Mouse (Mus musculus): ENCODE measurements around the gene Klhl24. TPM values are rescaled to one million over a fixed set of nuclear protein-coding genes. Genes with fewer than 3 reads are reported as not detected.

The Klhl24 gene
- polyA plus RNA-seq (2014; fragmentation: Illumina TruSeq; extraction: RNeasy Lipid Tissue Mini Kit (QIAGEN cat#74804); ENCODE audit: low read depth, low replicate concordance) = 81.2 TPM

DNA sequence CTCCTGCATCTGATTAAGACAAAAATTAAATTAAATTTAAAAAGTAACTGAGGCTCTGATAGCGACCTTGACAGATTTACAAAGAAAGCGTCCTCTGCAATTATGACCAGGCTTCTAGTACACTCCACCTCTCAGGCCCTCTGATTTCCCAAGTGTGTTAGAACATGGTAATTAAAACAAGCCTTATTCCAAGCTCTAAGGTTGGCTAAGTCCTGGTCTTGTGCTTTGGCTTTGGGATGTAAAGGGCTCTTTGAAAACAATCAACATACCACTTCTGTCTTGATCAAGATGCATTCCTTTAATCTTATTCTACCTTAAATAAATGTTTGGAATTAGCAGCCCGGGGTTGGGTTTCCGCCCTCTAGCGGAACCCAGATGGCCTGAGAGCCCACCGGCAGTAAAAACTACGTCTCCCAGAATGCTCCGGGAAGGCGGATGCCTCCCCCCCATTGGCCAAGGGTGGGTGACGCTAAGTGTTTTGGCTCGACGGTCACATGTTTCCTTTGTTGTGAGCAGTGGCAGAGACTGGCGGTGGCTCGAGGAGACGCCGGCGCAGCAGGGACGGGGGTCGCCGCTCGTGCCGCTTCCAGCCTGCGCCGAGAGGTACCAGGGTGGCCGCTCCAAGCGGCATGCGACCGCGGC, at the start of gene Klhl24:
TSS of gene Klhl24 (plus strand) at position 474 of the 642 bp plus-strand sequence.

GRCm38 (mm10) chr16:20140772-20141531, 43.6 kb downstream of the Klhl24 start, which contains the start of gene Yeats2:
Gene Yeats2, plus strand, starts transcription at chr16:20141063.

Other genes starting within 250 kb of the Klhl24 start
- 3.0 TPM for gene Klhl6, start 114.5 kb upstream of the Klhl24 start, polyA plus RNA-seq (2014; fragmentation: Illumina TruSeq; extraction: RNeasy Lipid Tissue Mini Kit (QIAGEN cat#74804); ENCODE audit: low read depth, low replicate concordance)
- 27.4 TPM for gene Yeats2, start 43.5 kb downstream of the Klhl24 start, polyA plus RNA-seq (2014; fragmentation: Illumina TruSeq; extraction: RNeasy Lipid Tissue Mini Kit (QIAGEN cat#74804); ENCODE audit: low read depth, low replicate concordance)
- gene Map6d1, start 143.8 kb downstream of the Klhl24 start, polyA plus RNA-seq (2014; fragmentation: Illumina TruSeq; extraction: RNeasy Lipid Tissue Mini Kit (QIAGEN cat#74804); ENCODE audit: low read depth, low replicate concordance) = not detected
- 53.0 TPM for gene Parl, start 204.8 kb downstream of the Klhl24 start, polyA plus RNA-seq (2014; fragmentation: Illumina TruSeq; extraction: RNeasy Lipid Tissue Mini Kit (QIAGEN cat#74804); ENCODE audit: low read depth, low replicate concordance)
- 0.60 TPM for gene Cyp2ab1, start 227.9 kb downstream of the Klhl24 start, polyA plus RNA-seq (2014; fragmentation: Illumina TruSeq; extraction: RNeasy Lipid Tissue Mini Kit (QIAGEN cat#74804); ENCODE audit: low read depth, low replicate concordance)

Measured in sigmoid colon, adult 10 weeks (tissue).